Mouse (Mus musculus) embryonic facial prominence, embryonic 12.5 days (tissue): Measurements from ENCODE around the gene Ntm. TPM values are rescaled to one million over a fixed set of nuclear protein-coding genes. Genes with fewer than 3 reads are reported as not detected.

ENCODE experiments used
- ATAC-seq: fragments of 200-750 bp; cut with Nextera tagmentation; 2 replicates; pipeline ENCODE4 v1.8.0; 2017; ENCODE audit not compliant: insufficient number of reproducible peaks, insufficient read depth, low FRiP score, low TSS enrichment
- H3K27ac ChIP-seq: fragments of 300-500 bp; sonication (generic); 2 replicates; pipeline ENCODE4 v1.5.1; 2016; ENCODE audit warnings: mild to moderate bottlenecking
- H3K27me3 ChIP-seq: fragments of 300-500 bp; sonication (generic); 2 replicates; pipeline ENCODE4 v1.6.1; 2016; ENCODE audit warnings: mild to moderate bottlenecking, moderate library complexity
- H3K36me3 ChIP-seq: fragments of 300-500 bp; sonication (generic); 2 replicates; pipeline ENCODE4 v1.6.1; 2016; ENCODE audit warnings: mild to moderate bottlenecking
- H3K4me1 ChIP-seq: fragments of 300-500 bp; sonication (generic); 2 replicates; pipeline ENCODE4 v1.6.1; 2016
- H3K4me2 ChIP-seq: fragments of 300-500 bp; sonication (generic); replicated peaks from 2 replicates; pipeline ENCODE4 v1.6.1; 2016; ENCODE audit warnings: mild to moderate bottlenecking, moderate library complexity
- H3K4me3 ChIP-seq: fragments of 300-500 bp; sonication (generic); 2 replicates; pipeline ENCODE4 v1.5.1; 2016; ENCODE audit warnings: mild to moderate bottlenecking
- H3K9ac ChIP-seq: fragments of 300-500 bp; sonication (generic); 2 replicates; pipeline ENCODE4 v1.6.1; 2016; ENCODE audit warnings: mild to moderate bottlenecking, moderate library complexity
- H3K9me3 ChIP-seq: fragments of 300-500 bp; sonication (generic); 2 replicates; pipeline ENCODE4 v1.6.1; 2016; ENCODE audit warnings: mild to moderate bottlenecking, moderate library complexity
- WGBS: fragments of 180-500 bp; shearing (Covaris S2); methylation state at CpG from one replicate; pipeline ENCODE4 v1.1.7; 2016; 5-methylcytosine and 5-hydroxymethylcytosine counted together
- polyA plus RNA-seq: library from polyadenylated mRNA; unstranded; fragments of >200 nt; fragmentation: Nextera tagmentation; extraction: Ambion mirVana; gene quantifications from 2 replicates; pipeline ENCODE4 v1.2.1, GENCODE M21; 2016

Ntm gene
- polyA plus RNA-seq, 1 experiment from 2014 or later: 23.0 TPM

DNA sequence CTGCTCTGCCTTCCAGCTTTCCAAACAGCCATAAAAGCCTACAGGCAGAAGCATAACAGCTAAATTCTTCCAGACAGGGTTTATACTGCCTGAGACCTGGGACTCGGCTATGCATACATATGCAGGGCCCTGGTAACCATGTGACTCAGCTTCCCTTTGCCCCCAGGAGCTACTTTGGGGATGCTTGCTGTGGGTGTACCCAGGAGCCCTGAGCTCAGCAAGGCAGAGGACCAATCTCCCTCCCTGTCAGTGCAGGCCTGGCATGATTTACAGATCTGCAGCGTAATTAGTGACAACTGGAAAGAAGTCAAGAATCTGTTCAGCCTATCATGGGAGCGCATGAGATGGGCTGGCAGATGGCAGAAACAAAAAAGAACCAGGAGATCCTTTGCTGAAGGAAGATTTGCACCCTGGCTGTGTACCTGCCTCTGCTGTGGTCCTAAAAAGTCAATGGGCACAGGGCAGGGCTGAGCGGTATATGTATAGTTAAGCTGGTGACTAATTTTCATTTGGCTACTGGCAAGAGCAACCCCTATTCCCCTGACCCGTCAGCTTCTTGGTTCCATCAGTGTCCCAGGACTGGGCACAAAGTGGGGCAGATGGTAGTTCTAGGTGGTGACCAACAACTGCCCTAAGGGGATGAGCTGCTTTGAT, 886.9 kb downstream of the Ntm start:
- Histone ChIP-seq H3K27ac (no peak overlapping the region), H3K27me3 (no peaks in the 10 kb centered on the region), H3K4me2 (no peak overlapping the region), H3K9ac (no peak overlapping the region), H3K4me1 (no peaks in the 10 kb centered on the region), H3K9me3 (no peaks in the 10 kb centered on the region), H3K36me3 (no peaks in the 10 kb centered on the region), H3K4me3 (no peak overlapping the region)
- WGBS: 84% methylated on average over 5 of the region's 5 CpGs
- ATAC-seq: no peak

- H3K27me3 ChIP-seq: no peaks in the 10 kb centered on the region
- no peaks in the 10 kb centered on the region for H3K36me3 ChIP-seq
- no peak overlapping the region for H3K27ac ChIP-seq
- ATAC-seq: 0 out of 2 replicates have a peak, but pooled peaks have one; percentile 35
- no peak overlapping the region for H3K4me2 ChIP-seq
- 88% methylated on average over 2 of the region's 2 CpGs for WGBS
- no peak overlapping the region for H3K9ac ChIP-seq
- no peak overlapping the region for H3K4me3 ChIP-seq
- no peaks in the 10 kb centered on the region for H3K4me1 ChIP-seq
- no peaks in the 10 kb centered on the region for H3K9me3 ChIP-seq
Measured at GRCm38 (mm10) chr9:29075243-29075642, 887.7 kb downstream of the Ntm start.

GRCm38 (mm10) chr9:29074494-29074893, 888.4 kb downstream of the Ntm start:
- H3K4me2 ChIP-seq: no peak overlapping the region
- no peak overlapping the region for H3K4me3 ChIP-seq
- no peak for ATAC-seq
- no peaks in the 10 kb centered on the region for H3K27me3 ChIP-seq
- H3K9me3 ChIP-seq: no peaks in the 10 kb centered on the region
- no peak overlapping the region for H3K27ac ChIP-seq
- 69% methylated on average over 2 of the region's 2 CpGs for WGBS
- no peaks in the 10 kb centered on the region for H3K4me1 ChIP-seq
- H3K36me3 ChIP-seq: no peaks in the 10 kb centered on the region
- no peak overlapping the region for H3K9ac ChIP-seq

DNA sequence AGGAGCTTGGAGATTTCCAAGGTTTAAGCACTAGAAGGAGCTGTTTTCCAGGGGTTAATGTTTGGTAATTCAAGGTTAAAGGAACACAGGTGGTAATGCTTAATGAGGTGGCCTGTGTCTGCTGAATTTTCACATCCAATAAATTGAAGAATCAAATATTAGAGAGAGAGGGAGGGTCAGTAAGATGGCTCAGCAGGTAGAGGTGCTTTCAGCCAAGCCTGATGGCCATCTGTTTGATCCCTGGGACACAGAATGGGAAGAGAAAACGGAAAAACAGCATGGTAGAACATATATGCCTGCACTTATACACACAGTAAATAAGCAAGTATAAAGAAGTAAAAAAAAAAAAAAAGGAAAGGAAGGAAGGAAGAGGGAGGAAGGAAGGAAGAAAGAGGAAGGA, 890.9 kb downstream of the Ntm start:
- Histone ChIP-seq H3K4me2 (no peak overlapping the region), H3K4me1 (no peaks in the 10 kb centered on the region), H3K9me3 (no peaks in the 10 kb centered on the region), H3K9ac (no peak overlapping the region), H3K27ac (no peak overlapping the region), H3K27me3 (no peaks in the 10 kb centered on the region), H3K4me3 (no peak overlapping the region), H3K36me3 (no peaks in the 10 kb centered on the region)
- ATAC-seq: no peak
- 76% methylated on average over 1 of the region's 1 CpGs for WGBS

GRCm38 (mm10) chr9:29067572-29067971, 895.4 kb downstream of the Ntm start:
- no peak overlapping the region for H3K4me2 ChIP-seq

GRCm38 (mm10) chr9:29060293-29060692, 902.6 kb downstream of the Ntm start:
- Histone ChIP-seq H3K4me1 (no peaks in the 10 kb centered on the region), H3K9ac (no peak overlapping the region), H3K9me3 (no peaks in the 10 kb centered on the region), H3K4me3 (no peak overlapping the region), H3K27ac (no peak overlapping the region), H3K27me3 (no peaks in the 10 kb centered on the region), H3K4me2 (no peak overlapping the region), H3K36me3 (no peaks in the 10 kb centered on the region)
- no peak for ATAC-seq
- WGBS: 46% methylated on average over 6 of the region's 6 CpGs

More at GRCm38 (mm10) chr9:29067572-29067971, 895.4 kb downstream of the Ntm start:
- Histone ChIP-seq H3K36me3 (no peaks in the 10 kb centered on the region), H3K27me3 (no peaks in the 10 kb centered on the region), H3K9me3 (no peaks in the 10 kb centered on the region), H3K4me3 (no peak overlapping the region), H3K4me1 (no peaks in the 10 kb centered on the region), H3K9ac (no peak overlapping the region), H3K27ac (no peak overlapping the region)
- ATAC-seq: no peak
- 81% methylated on average over 5 of the region's 5 CpGs for WGBS

- no peaks in the 10 kb centered on the region for H3K36me3 ChIP-seq
- WGBS: 70% methylated on average over 8 of the region's 8 CpGs
- no peak overlapping the region for H3K9ac ChIP-seq
- H3K4me3 ChIP-seq: no peak overlapping the region
- no peak overlapping the region for H3K4me2 ChIP-seq
- no peaks in the 10 kb centered on the region for H3K4me1 ChIP-seq
- no peaks in the 10 kb centered on the region for H3K27me3 ChIP-seq
- no peak for ATAC-seq
- H3K27ac ChIP-seq: no peak overlapping the region
- no peaks in the 10 kb centered on the region for H3K9me3 ChIP-seq
Measured at GRCm38 (mm10) chr9:29058811-29059210, 904.1 kb downstream of the Ntm start.

- no peaks in the 10 kb centered on the region for H3K9me3 ChIP-seq
- no peak overlapping the region for H3K4me3 ChIP-seq
- H3K4me1 ChIP-seq: no peaks in the 10 kb centered on the region
- no peak overlapping the region for H3K4me2 ChIP-seq
- ATAC-seq: no peak
- 82% methylated on average over 2 of the region's 2 CpGs for WGBS
- H3K9ac ChIP-seq: no peak overlapping the region
- no peaks in the 10 kb centered on the region for H3K27me3 ChIP-seq
- no peaks in the 10 kb centered on the region for H3K36me3 ChIP-seq
- no peak overlapping the region for H3K27ac ChIP-seq
Measured at GRCm38 (mm10) chr9:29055637-29056036, 907.3 kb downstream of the Ntm start.

- no peak overlapping the region for H3K27ac ChIP-seq
- no peaks in the 10 kb centered on the region for H3K27me3 ChIP-seq
- no peak overlapping the region for H3K9ac ChIP-seq
- WGBS: 52% methylated on average over 3 of the region's 3 CpGs
- no peak overlapping the region for H3K4me3 ChIP-seq
- H3K4me2 ChIP-seq: no peak overlapping the region
- no peaks in the 10 kb centered on the region for H3K36me3 ChIP-seq
- no peak for ATAC-seq
- no peaks in the 10 kb centered on the region for H3K9me3 ChIP-seq
- H3K4me1 ChIP-seq: no peaks in the 10 kb centered on the region
Measured at GRCm38 (mm10) chr9:29036466-29036865, 926.5 kb downstream of the Ntm start.

DNA sequence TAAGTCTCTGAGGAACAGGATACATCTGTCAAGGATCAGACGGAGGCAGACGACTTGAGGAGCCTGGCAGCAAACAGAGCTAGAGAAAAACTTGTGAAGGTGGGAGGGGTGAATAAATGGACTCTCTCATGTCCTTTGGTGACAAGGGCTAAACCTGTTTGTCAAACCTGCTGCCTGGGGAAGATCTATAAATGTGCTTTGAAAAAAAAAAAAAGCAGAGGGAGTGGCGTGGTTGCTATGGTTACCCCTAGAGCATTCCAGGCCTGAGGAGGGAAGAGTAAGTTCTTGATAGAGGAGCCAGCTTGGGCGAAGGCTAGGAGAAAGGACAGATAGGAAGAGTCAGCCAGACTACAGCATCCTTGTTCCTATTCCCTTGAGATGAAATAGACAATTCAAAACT, 926.9 kb downstream of the Ntm start:
- Histone ChIP-seq H3K4me3 (no peak overlapping the region), H3K9ac (no peak overlapping the region), H3K4me2 (no peak overlapping the region), H3K4me1 (no peaks in the 10 kb centered on the region), H3K27me3 (no peaks in the 10 kb centered on the region), H3K9me3 (no peaks in the 10 kb centered on the region), H3K27ac (no peak overlapping the region), H3K36me3 (no peaks in the 10 kb centered on the region)
- ATAC-seq: no peak
- WGBS: 45% methylated on average over 4 of the region's 4 CpGs

DNA sequence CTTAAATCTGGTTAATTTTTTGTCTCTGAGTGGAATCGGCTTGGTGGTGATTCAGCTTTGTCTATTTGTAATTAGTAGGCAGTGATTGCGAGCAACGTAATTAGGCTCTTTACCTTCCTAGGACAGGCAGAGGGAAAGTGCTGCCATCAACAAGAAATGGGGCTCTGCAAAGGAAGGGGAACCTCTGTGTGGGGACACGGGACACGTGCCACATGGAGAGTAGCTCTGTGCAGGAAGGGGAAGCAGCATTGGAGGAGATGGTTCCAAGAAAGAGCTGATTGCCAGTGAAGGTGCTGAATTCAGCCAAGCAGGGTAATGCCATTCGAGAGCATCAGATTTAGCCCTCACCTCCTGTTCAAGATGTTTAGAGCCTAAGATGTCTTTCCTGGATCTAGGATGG, 936.5 kb downstream of the Ntm start:
- H3K27ac ChIP-seq: no peak overlapping the region
- WGBS: 82% methylated on average over 6 of the region's 6 CpGs

DNA sequence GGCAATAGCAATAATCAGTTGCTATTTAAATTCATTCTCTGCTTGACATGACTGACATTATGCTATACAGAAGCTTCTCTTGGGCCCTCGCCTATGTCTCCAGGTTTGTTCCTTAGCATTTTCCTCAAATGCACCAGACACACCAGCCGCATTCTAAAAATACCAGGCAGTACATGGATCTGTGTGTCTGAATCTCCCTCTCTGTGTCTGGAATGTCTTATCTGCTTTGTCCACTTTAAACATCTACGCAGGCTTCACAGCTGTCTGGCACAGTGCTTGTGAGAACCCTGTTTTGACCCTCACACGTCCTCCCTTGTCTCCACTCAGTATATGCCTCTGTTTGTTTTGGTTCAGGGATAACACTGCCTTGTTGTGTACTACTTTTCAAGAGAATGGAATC, 937.3 kb downstream of the Ntm start:
- no peaks in the 10 kb centered on the region for H3K27me3 ChIP-seq
- H3K4me2 ChIP-seq: no peak overlapping the region
- no peaks in the 10 kb centered on the region for H3K4me1 ChIP-seq
- no peaks in the 10 kb centered on the region for H3K9me3 ChIP-seq
- 74% methylated on average over 4 of the region's 4 CpGs for WGBS
- no peak overlapping the region for H3K27ac ChIP-seq
- H3K9ac ChIP-seq: no peak overlapping the region
- no peaks in the 10 kb centered on the region for H3K36me3 ChIP-seq
- H3K4me3 ChIP-seq: no peak overlapping the region
- no peak for ATAC-seq

More for the DNA sequence above, 936.5 kb downstream of the Ntm start:
- no peak for ATAC-seq
- Histone ChIP-seq H3K27me3 (no peaks in the 10 kb centered on the region), H3K4me2 (no peak overlapping the region), H3K9ac (no peak overlapping the region), H3K4me1 (no peaks in the 10 kb centered on the region), H3K4me3 (no peak overlapping the region), H3K36me3 (no peaks in the 10 kb centered on the region), H3K9me3 (no peaks in the 10 kb centered on the region)
